Mouse (Mus musculus) kidney, adult 11 months (tissue): Measurements from ENCODE around the gene Tcstv1.
"Not testable (repeated sequence)": the region's sequence is repeated elsewhere in the genome, so short reads cannot be mapped to it uniquely, and the experiment has no call there.

ENCODE experiments used
- DNase-seq: peaks from one replicate; pipeline ENCODE4 v3.0.0; 2022

The Tcstv1 gene

GRCm38 (mm10) chr13:119894685-119895084 is at the start of gene Tcstv1:
Gene Tcstv1, minus strand, starts transcription at chr13:119894785.
- not testable (repeated sequence) for DNase-seq

- DNase-seq = not testable (repeated sequence)
Measured at GRCm38 (mm10) chr13:119929172-119929571, 34.6 kb upstream of the Tcstv1 start, which contains the start of gene Gm21761. Gene Gm21761, minus strand, starts transcription at chr13:119929272.

GRCm38 (mm10) chr13:119924597-119925340 is 30.2 kb upstream of the Tcstv1 start:
- not testable (repeated sequence) for DNase-seq

GRCm38 (mm10) chr13:119916966-119917722 is 22.6 kb upstream of the Tcstv1 start:
- DNase-seq = not testable (repeated sequence)

GRCm38 (mm10) chr13:119916449-119916848 is 21.9 kb upstream of the Tcstv1 start:
- DNase-seq = not testable (repeated sequence)

- DNase-seq = peak; percentile 2
Measured at GRCm38 (mm10) chr13:119898549-119898948, 4.0 kb upstream of the Tcstv1 start.

- DNase-seq = peak; percentile 66
Measured at GRCm38 (mm10) chr13:119886896-119887295, 7.7 kb downstream of the Tcstv1 start.

- DNase-seq = not testable (repeated sequence)
Measured at GRCm38 (mm10) chr13:119864395-119864999, 30.1 kb downstream of the Tcstv1 start.

- DNase-seq = not testable (repeated sequence)
Measured at GRCm38 (mm10) chr13:119862399-119862798, 32.2 kb downstream of the Tcstv1 start.
